Mouse (Mus musculus) spleen, postnatal 10 days (tissue): ENCODE measurements at regions not wholly inside any gene's neighbourhood (a gene's known extent, or its start where the extent isn't known, plus 50 kb on each side); places are given as distances from the start of the nearest gene placed in this dataset.

Experiments
- DNase-seq, 2 experiments: peaks; one replicate each; pipeline ENCODE4 v3.0.0; 2021 to 2022; ENCODE audit warnings: low spot score in 2 of 2

DNA sequence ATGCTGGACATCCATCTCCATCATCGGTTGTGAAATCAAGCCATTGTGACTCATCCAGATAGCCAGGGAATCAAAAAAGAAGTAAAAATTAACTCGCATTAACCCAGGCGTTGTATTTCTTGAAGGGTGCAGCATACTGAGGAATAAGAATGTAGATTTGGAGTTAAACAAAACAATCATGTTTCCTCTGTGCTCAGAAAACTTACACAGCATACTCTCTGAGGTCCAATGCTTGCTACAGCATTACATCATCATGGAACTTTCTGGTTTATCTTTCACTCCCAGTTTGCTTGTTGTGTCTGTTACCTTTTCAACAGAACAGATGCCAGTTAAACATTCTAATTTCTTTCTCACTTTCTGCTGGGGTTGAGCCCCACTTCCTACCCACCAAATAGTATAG lies 173.1 kb upstream of the Pkn2 start:
- no peak for DNase-seq

DNA sequence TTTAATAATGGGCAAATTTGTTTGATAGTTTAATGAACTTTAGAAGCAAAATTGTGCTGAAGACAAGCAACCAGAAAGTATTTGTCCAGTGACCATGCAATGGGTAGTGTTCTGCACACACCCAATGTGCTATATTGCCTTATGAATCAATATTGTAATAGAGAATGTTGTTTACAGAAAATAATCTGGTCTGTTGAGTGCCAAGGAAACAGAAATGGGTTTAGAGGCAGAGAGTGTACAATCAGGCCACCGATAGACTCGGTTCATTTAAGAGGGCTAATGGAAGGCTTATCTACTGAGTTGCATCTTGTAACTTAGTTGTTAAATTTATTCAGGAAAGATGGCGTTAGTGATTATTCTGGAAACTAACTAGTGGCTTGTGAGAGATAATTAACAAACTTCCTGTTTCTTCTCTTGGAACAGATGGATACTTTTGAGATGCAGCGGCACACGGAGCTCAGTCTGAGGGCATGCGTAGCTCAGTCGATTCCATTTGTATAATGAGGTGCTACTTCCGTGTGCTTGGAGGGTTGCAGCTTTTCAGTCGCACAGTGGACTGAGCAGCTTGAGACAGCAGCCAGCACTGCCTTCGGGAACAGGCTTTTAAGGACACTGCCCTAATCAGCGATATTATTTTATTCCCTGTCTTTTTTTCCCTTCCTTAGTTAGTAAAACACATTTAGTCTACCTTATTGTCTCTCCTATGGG lies 171.6 kb upstream of the Pkn2 start:
- no peak for DNase-seq

DNA sequence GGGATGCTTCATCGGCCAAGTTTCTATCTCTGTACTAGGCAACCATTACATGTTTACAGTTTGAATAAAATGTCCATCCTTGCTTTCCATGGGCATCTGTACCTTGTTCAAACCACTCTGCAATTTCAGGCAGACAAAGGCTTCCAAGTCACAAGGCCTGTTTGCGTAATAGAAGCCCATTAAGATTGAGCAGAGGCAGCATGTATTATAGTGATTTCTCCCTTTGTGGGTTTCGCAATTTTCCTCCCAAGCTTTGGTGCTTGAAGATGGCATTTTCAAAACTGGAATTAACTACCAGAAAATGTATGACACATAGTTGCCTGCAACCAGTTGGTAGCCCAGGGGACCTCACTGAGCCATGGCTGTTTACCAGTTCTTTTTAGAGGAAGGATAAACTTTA lies 158.9 kb upstream of the Pkn2 start:
- no peak for DNase-seq

DNA sequence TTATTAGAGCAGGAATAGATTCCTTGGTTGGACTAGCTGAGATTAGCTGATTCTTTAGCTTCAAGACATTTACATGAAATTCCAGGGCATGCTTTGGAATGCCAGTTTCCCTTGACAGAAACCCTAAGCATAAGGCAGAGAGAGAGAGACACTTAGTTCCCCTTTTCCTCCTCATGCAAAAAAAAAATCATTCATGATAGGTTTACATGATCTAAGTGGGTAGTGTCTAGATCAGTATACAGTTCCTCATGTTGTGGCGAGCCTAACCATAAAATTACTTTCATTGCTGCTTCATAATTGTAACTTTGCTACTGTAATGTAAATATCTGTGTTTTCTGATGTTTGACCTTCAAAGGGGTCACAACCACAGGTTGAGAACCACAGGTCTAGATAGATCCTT lies 154.3 kb upstream of the Pkn2 start:
- DNase-seq, result no peak

DNA sequence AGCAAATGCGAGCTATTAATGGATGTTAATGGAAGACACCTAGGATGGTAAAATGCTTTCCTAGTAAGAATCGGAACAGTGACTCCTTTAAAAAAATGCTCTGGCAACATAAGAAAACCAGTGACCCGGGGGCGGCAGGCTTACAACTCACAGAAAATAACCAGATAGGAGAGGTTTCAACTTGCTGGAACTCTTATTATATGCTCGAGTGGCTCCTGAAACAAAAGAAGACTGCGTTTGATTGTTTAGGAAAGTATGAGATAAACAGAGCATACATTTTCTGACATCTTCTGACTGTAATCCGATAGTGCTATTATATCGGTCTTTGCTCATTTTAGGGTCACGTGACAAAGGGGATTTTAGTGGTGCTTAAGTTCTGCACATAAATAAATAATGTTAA lies 152.8 kb upstream of the Pkn2 start:
- no peak for DNase-seq

DNA sequence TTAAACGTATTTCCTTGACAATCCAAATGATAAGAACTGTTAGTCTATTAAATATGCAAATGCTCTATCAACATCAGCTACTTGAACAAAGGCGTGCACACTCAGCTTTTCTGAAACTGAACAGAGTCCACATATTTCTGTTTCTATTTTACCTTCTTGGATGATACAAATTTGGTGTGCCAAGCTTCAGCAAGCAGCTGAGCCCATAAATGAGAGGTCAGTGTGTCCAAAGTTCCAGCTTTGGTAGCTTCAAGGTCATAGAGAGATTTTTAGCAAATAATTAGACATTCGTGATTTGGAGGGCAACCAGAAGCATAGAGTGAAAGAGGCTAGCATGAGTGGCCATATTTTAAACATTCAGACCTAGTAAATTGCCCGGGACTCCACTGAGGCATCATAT lies 140.7 kb upstream of the Pkn2 start:
- DNase-seq, result no peak

DNA sequence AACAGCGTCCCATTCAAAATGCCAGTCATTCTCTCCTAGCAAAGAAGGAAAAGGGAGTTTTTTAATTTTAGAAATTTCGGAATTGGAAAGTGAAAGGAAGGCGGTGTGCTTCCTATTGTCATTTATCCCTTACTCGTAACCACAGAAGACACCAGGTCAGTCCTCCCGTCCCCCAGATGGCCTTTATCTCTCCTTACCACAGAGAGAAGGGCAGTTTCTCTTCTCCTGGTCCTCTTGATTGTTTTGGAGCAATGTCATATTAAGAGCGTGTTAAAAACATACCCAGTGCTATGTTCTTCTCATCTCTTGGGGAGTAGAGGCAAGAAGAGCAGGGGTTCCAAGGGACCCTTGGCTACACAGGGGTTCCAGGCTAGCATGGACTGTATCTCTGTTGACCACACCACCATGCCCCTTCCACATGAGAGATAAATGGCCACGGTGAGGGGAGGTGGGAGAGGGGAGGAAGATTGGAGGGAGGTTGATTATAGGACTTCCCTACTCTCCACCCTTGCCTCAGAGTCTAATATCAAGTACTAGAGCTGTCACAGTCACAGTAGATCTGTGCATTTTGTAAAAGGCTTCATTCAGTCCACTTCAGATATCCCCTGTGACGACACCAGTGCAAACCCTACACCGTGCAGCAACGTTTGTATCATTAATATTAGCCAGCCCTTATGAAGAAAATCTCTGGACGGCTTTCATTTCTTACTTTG lies 139.5 kb upstream of the Pkn2 start:
- no peak for DNase-seq

DNA sequence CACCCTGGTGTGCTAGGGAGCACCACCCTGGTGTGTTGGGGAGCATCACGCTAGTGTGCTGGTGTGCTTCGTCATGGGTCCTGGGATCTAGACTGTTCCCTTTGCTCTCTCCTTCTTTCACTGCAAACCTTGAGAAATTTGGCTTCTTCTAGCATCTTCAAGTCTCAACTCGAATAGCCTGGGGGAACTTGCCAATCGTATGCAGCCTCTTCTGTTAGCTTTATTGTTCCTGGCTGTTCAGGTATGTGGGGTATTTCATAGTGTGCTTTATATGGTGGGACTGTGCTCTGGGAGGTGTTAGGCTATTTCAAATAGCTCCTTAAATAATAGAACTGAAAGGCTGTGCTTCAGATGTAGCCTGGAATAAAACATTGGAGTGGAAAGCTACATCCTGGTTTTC lies 135.7 kb upstream of the Pkn2 start:
- DNase-seq, result no peak

DNA sequence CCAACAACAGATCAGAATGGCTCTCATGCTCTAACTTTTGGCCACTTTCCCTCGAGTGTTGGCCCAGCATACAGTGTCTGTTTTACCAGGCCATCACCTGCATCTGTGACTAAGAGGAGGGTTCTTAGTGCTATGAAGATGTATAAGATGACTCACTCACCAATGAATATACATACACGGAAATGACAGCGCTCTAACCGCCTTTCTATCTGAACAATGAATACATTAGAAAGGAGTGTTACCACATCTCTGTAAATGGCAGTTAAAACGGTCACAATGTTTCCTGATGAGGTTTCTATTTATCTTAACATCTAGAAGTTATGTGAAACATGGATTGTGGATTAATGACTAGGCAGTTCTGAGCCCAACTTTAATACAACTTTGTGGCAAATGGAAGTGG lies 135.0 kb upstream of the Pkn2 start:
- DNase-seq, result no peak

DNA sequence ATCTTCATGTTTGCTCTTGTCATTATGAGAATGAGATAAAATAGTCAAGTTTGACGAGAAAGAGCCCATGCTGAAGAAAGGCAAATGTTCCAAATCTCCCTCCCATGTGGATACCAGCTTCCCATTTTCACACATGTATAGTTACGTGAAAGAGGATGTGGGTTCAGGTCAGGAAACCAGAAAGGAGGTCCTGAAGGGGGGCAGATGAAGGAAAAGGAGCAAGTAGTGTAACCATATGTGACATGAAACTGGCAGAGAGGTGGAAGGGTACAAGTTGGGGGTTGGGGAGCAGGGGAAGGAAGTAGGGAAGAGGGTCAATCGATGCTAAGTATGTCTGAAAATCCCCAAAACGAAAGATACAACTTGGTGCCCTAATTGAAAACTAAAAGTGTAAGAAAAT lies 132.6 kb upstream of the Pkn2 start:
- DNase-seq, result no peak

DNA sequence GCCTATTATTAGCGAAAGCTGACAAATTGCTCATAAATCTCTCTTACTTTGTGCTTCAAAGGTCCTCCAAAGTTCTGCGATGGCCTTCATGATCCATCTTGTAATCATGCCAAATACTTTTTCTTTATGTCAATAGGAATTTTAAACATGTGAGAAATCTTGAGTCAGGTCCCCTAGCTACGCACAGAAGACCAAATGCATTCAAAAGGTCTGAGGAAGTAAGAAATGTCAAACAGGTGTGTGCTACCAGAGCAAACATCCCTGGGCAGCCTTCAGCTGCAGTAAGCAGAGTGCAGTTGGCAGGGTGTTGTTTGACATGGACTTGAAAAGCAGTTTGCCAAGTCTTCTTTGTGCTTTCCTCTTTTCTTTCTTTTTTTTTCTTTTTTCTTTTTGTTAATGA lies 125.2 kb upstream of the Pkn2 start:
- DNase-seq, result no peak

DNA sequence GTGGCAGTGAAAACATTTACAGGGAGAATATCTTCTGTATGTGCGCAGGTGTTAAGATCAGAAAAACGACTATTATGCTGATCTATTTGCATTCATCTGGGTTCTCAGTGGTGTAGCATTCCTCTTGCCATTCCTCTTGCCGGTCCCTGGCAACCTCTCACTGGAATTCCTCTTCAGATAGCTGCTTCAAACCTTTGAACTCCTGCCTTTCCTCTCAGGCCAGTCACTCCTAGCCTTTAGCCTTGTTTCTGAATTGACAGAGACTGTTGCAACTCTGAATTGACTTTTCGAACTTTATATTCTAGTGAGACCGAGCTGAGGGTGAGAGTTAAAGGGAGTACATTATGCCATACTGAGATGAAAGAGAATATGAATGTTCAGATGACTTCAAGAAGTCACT lies 120.1 kb upstream of the Pkn2 start:
- DNase-seq, result no peak

DNA sequence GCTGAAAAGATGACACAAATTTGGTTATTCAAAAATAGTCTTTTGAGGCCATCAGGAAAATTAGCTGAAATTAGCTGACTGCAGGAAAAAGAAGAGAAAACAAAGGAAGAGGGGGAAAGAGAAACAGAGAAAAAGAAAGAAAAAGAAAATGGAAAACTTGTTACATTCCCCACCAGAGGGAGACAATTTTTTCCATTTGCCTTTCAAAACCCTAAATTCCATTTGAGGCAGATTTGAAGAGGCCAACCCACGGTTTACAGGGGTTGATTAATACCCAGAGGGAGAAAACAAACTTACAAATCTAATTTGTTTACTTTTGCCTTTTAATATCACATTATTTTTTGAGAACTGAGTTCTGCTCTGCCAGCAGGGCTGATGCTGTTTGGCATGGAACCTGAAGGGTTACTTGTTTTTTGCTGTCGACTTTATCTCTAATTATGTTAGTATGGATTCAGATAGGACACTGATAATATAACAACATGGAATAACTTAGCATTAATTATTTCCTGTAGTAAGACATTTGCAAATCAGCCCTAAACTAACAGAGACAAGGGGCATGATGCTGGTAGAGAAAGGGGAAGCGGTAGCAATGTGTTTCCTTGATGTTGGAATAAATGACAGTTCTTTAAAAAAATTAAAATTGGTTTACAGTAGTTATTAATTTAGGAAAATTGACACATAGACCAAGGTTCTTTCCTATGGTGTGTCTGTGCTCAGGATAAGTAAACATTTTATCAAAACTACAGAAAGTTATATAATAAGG lies 114.4 kb upstream of the Pkn2 start:
- DNase-seq, result no peak

DNA sequence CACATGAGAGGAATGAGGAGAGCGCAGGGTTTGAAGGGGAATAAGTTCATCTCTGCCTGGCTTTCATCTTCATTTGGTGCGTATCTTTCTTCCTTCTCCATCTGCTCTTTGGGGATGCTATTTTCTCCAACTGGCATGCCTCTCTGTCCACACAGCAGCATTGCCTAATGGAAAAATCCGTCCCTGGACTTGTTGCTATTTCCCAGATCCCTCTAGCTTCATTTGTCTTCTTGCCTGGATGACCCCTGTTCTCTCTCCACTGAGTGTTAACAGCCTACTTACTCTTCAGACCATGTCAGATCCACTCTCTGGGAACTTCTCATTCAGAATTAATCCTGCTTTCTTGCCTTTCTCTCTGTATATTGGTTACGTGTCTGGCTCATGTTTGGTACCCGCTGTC lies 102.7 kb upstream of the Pkn2 start:
- no peak for DNase-seq

DNA sequence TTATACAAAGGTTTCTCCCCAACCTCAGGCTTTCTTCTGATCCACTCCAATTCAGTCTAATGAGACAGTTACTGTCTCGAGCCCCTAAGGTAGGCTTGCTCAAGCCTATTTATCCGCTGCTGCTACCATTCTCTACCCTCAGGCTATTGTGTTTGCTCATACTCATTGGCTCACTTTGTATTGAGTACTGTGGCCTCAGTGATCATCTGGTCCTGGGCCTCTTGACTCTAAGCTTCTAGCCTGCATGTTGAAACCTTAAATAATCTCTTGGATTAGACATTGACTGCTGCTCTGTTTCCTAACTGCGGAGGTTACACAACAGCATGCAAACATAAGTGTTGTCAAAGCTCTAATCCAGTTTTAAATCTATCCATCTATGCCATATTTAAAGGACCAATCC lies 99.4 kb upstream of the Pkn2 start:
- no peak for DNase-seq

DNA sequence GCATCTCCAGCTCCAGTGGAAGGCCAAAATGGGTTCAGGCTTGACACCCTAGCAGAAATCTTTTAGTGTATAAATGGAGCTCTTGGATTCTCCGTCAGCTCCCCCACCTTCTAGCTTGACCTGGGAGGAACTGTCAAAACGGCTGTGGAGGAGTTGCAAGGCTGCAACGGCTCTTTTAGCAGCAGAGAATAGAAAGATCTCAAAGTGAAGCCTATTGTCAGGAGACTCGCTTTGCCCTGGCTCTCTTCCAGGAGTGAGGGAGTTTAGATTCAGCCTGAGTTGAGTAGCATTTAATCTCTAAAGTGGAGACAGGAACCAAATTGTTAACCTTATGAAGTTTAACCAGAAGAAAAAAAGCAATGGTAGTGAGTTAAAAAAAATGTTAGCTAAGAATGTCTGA lies 97.4 kb upstream of the Pkn2 start:
- no peak for DNase-seq

DNA sequence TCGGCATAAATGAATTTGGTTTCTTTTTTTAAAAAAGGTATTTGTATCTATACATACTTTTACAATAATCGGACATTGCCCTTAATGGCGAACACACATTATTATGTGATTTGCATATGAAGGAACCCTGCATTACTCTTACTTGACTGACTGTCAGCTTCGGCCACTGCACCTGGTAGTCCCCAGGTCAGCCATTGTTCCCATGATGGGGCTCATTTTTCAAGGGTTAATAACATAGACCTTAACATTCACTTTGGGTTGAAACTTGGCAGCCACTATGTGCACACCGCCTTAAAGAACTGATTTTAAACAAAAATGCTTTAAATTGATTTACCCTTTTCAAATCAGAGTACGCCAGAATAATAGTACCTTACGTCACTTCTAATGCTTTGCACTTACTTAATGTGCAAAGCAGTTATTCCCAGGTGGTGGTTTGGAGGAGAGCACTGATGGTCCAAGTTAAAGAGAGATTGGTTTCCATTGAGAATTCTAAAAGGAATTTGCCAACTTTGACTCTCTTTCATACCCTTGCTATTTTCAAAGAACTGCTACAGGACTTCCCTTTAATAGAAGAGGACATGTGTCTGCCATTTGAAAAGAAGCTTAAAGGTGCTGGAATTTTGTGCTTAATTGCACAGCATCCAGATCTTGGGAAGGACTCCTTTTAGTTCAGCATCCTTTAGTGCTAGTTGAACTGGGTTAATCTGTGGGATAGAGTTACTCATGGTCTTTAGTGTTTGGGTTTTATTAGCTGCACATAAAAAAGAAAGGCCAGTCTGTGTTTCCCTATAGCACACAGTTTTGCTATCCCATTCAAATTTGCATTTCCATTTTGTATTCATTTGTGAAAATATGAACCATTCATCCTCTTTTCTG lies 95.0 kb upstream of the Pkn2 start:
- DNase-seq, result no peak

DNA sequence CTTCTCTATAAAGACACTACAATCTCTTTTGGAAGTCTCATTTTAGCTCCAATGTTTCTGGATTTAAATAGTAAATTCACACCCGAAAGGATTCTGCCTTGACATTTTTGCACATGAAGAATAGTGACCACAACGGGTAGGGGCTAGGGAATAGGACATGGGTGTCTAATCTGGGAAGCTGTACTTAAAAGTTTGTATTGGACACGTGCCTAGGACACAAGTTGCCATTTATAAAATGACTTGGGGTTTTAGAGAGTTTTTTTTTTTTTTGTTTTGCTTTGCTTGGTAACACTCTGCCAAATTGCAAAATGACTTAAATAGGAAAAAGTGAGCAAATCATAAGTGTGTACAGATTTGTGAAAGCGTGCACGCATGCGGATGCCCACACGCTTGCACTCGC lies 93.8 kb upstream of the Pkn2 start:
- no peak for DNase-seq

DNA sequence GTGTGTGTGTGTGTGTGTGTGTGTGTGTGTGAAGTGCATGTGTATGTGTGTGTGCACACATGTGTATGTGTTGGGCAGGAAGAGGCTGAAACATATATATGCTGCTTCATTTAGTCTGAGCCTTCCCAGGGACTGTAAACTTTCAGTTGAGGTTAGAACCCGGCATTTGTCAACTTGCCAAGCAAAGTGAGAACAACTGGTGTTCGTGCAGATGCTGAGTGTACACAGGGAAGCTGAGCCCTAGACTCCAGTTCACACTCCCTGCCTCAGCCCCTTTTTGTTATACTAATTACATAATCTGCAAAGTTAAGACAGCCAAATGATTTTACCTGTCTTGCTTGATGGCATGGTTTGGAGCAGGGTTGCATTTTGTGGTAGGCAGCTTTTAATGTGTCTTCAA lies 87.7 kb upstream of the Pkn2 start:
- DNase-seq, result no peak

DNA sequence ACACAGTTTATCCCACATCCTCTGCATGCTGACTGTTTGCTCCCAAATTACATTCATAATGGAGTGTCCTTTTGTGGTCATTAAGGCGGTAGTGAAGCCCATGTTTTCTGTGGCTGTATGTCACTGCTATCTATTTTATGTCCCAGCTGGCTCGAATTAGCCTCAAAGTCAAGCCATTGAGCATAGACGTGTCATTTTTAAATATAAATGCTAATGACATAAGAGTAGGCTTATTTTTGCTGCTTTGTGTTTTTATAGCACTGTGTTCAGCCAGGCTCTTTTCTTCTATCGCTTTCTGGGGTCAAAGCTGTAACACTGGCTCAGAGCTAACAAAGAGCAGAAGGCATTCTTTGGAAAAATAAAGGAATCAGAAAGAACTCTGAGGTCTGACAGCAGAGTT lies 83.8 kb upstream of the Pkn2 start:
- DNase-seq, result no peak

DNA sequence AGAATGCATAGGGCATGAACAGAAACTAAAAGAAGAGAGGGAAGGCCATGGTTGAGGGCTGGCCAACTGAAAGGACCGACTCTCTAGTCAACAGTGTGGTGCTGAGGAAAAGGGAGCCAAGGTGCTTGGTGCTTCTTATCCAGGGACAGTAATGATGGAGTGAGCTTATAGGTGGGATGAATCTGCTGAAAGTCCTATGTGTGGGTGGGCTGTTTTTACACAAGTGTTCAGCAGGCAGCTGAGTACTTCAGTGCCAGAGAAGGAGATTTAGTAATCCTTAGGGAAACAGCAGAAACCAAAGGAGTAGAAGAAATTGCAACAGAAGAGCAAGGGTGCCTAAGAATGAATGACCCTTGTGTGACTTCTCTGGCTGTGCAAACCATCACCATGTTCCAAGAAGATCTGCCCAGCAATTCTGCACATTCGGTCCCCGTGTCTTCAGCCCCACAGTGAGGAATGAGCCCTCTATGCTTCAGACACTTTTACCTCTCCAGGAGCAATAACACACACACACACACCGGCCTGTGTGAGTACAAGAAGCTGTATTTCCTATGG lies 82.1 kb upstream of the Pkn2 start:
- no peak for DNase-seq

DNA sequence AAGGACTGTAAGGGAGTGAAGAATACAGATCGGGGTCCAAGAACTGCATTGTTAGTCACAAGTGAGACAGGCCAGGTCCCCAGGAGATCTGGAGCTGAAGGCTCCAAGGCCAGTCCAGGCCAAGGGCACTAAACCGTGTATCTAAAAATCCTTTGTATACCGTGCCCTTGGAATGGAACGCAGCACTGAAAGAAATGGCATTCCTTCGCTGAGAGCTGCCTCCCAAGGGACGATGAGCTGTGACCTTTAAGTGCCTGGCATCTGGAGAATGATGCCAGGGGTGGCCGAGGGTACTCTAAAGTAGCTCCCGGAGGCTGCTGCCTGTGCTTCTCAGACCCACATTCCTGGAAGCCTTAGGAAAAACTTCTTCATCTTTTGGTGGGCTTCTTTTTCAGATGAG lies 76.0 kb upstream of the Pkn2 start:
- no peak for DNase-seq
